Mouse (Mus musculus) midbrain, embryonic 14.5 days (tissue): ENCODE measurements at regions not wholly inside any gene's neighbourhood (a gene's known extent, or its start where the extent isn't known, plus 50 kb on each side); places are given as distances from the start of the nearest gene placed in this dataset.

Experiments
- ATAC-seq: fragments of 200-750 bp; cut with Nextera tagmentation; 2 replicates; pipeline ENCODE4 v1.8.0; 2017; ENCODE audit warnings: moderate number of reproducible peaks, moderate library complexity; ENCODE audit not compliant: low FRiP score, low TSS enrichment
- DNase-seq: peaks from one replicate; pipeline ENCODE4 v3.0.0-alpha.2; 2015
- H3K27ac ChIP-seq: fragments of 300-500 bp; sonication (generic); replicated peaks from 2 replicates; pipeline ENCODE4 v1.5.1; 2014; ENCODE audit warnings: mild to moderate bottlenecking, low read depth, low read length, moderate library complexity
- H3K27me3 ChIP-seq: fragments of 300-500 bp; sonication (generic); 2 replicates; pipeline ENCODE4 v1.6.1; 2014; ENCODE audit warnings: low read length, control low read depth, mixed read lengths; ENCODE audit not compliant: control insufficient read depth, insufficient read depth
- H3K36me3 ChIP-seq: fragments of 300-500 bp; sonication (generic); 2 replicates; pipeline ENCODE4 v1.6.1; 2014; ENCODE audit warnings: low read length, control low read depth; ENCODE audit not compliant: control insufficient read depth, insufficient read depth
- H3K4me1 ChIP-seq: fragments of 300-500 bp; sonication (generic); 2 replicates; pipeline ENCODE4 v1.6.1; 2014; ENCODE audit warnings: mild to moderate bottlenecking, antibody characterized with exemption, low read length, control low read depth; ENCODE audit not compliant: control insufficient read depth, insufficient read depth
- H3K4me2 ChIP-seq: fragments of 300-500 bp; sonication (generic); 2 replicates; pipeline ENCODE4 v1.6.1; 2014; ENCODE audit warnings: mild to moderate bottlenecking, low read length, moderate library complexity
- H3K4me3 ChIP-seq: fragments of 300-500 bp; sonication (generic); replicated peaks from 2 replicates; pipeline ENCODE4 v1.5.1; 2014; ENCODE audit warnings: low read depth, low read length
- H3K9ac ChIP-seq: fragments of 300-500 bp; sonication (generic); replicated peaks from 2 replicates; pipeline ENCODE4 v1.6.1; 2014; ENCODE audit warnings: mild to moderate bottlenecking, low read length, moderate library complexity
- H3K9me3 ChIP-seq: fragments of 300-500 bp; sonication (generic); 2 replicates; pipeline ENCODE4 v1.6.1; 2016; ENCODE audit warnings: low read length, control low read depth, mixed read lengths; ENCODE audit not compliant: control insufficient read depth
- WGBS: fragments of 180-500 bp; shearing (Covaris S2); extraction: QIAGEN DNeasy Blood & Tissue Kit; methylation state at CpG from one replicate; pipeline ENCODE4 v1.1.7; 2014; 5-methylcytosine and 5-hydroxymethylcytosine counted together

- ATAC-seq (no peak), DNase-seq (no peak)
- H3K4me2 ChIP-seq = no peak overlapping the region
- no peaks in the 10 kb centered on the region for H3K36me3 ChIP-seq
- no peaks in the 10 kb centered on the region for H3K27me3 ChIP-seq
- no peaks in the 10 kb centered on the region for H3K9me3 ChIP-seq
- WGBS = 66% methylated on average over 5 of the region's 5 CpGs
- H3K4me1 ChIP-seq = 0 out of 2 replicates have a peak, but pooled peaks cover 11% of the 10 kb centered on the region
- H3K27ac ChIP-seq = no peak overlapping the region
- H3K9ac ChIP-seq = no peak overlapping the region
- H3K4me3 ChIP-seq = no peak overlapping the region
Measured at GRCm38 (mm10) chr4:99348674-99349073, 53.0 kb downstream of the Gm12689 start.

GRCm38 (mm10) chr4:99353122-99353774, 57.5 kb downstream of the Gm12689 start:
- ATAC-seq (no peak), DNase-seq (peak; percentile 21)
- no peaks in the 10 kb centered on the region for H3K36me3 ChIP-seq
- H3K4me3 ChIP-seq = no peak overlapping the region
- H3K27ac ChIP-seq = no peak overlapping the region
- no peak overlapping the region for H3K4me2 ChIP-seq
- H3K9me3 ChIP-seq = no peaks in the 10 kb centered on the region
- WGBS = 15% methylated on average over 8 of the region's 8 CpGs
- 0 out of 2 replicates have a peak, but pooled peaks cover 4% of the 10 kb centered on the region for H3K27me3 ChIP-seq
- H3K4me1 ChIP-seq = peaks cover 19% of the 10 kb centered on the region; the same call in 1 of the 2 replicates
- no peak overlapping the region for H3K9ac ChIP-seq

- peak overlapping the region; percentile 32 for H3K4me2 ChIP-seq
- no peak overlapping the region; the same call in 1 of the 2 replicates for H3K9ac ChIP-seq
- H3K4me3 ChIP-seq = no peak overlapping the region
- no peaks in the 10 kb centered on the region for H3K9me3 ChIP-seq
- H3K27ac ChIP-seq = no peak overlapping the region
- H3K4me1 ChIP-seq = peaks cover 19% of the 10 kb centered on the region; the same call in 1 of the 2 replicates
- H3K27me3 ChIP-seq = 0 out of 2 replicates have a peak, but pooled peaks cover 4% of the 10 kb centered on the region
- WGBS = 43% methylated on average over 17 of the region's 17 CpGs
- ATAC-seq = no peak
- no peaks in the 10 kb centered on the region for H3K36me3 ChIP-seq
- DNase-seq = peak; percentile 60
Measured at GRCm38 (mm10) chr4:99354241-99354640, 58.5 kb downstream of the Gm12689 start.

DNA sequence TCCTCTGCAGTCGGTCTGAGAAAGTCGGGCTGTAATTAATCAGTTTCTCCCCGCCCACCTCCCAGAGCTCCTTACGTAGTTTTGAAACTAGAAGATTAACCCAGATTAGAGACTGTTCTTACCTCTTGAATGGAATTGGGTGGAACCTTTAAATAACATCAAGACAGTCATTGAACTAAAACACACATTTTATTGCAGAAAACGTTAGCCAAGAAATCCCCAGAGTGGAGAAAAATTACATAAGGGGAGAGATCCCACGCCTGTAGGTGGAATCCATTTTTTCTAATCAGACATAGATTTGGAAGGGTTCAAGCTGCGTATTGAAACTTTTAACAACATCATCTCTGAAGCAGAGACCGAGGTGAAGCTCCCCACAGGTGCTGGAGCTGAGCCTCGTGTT, 59.1 kb downstream of the Gm12689 start:
- no peak for ATAC-seq

DNA sequence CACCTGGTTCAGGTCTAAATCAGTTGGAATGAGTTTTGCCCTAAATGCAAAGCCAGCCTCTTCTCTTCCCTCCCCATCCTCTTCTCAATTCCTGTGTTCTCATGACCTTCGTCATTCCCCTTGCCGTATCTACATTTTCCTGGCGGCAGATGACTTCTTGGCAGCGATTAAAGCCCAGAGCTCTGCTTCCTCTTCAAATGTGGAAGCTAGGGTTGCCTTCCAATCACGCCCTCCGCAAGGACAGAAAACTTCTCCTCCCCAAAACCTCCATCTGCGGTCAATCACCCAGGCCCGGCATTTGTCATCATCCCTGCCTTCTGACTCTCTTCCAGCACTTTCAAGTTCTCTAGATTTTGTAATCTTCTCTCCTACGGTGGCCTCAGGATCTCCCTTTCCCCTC, 72.3 kb downstream of the Gm12689 start:
- Histone ChIP-seq H3K27me3 (no peaks in the 10 kb centered on the region; the same call in 1 of the 2 replicates), H3K9me3 (no peaks in the 10 kb centered on the region), H3K27ac (no peak overlapping the region), H3K9ac (no peak overlapping the region), H3K4me3 (no peak overlapping the region), H3K4me1 (no peaks in the 10 kb centered on the region), H3K36me3 (no peaks in the 10 kb centered on the region), H3K4me2 (no peak overlapping the region)
- ATAC-seq = no peak
- DNase-seq = no peak
- 95% methylated on average over 9 of the region's 9 CpGs for WGBS

More for the DNA sequence above, 59.1 kb downstream of the Gm12689 start:
- H3K27ac ChIP-seq = no peak overlapping the region
- no peak for DNase-seq
- no peak overlapping the region for H3K4me3 ChIP-seq
- 0 out of 2 replicates have a peak, but pooled peaks cover 4% of the 10 kb centered on the region for H3K27me3 ChIP-seq
- 25% methylated on average over 9 of the region's 9 CpGs for WGBS
- H3K9ac ChIP-seq = no peak overlapping the region; the same call in 1 of the 2 replicates
- no peaks in the 10 kb centered on the region for H3K36me3 ChIP-seq
- H3K4me2 ChIP-seq = peak overlapping the region; percentile 32
- no peaks in the 10 kb centered on the region for H3K9me3 ChIP-seq
- H3K4me1 ChIP-seq = peaks cover 19% of the 10 kb centered on the region; the same call in 1 of the 2 replicates

DNA sequence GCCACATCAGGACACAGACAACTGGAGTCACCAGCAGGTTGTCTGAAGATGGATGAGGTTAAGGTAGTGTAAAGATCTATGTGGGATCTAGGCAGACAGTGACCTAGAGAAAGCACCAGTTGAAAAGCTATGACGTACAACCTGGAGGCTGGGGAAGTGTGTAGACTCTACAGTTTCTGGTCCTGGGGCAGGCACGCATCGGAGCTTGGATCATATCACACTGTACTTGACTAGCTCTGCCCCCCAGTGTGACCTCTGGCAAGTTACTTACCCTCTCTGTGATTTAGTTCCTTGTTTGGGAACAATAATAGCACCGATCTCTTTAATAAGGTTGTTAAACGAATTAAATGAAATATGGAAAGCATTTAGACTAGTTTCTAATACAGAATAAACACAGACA, 75.5 kb downstream of the Gm12689 start:
- DNase-seq (no peak), ATAC-seq (no peak)
- no peaks in the 10 kb centered on the region for H3K9me3 ChIP-seq
- H3K27ac ChIP-seq = no peak overlapping the region
- no peak overlapping the region for H3K9ac ChIP-seq
- H3K4me3 ChIP-seq = no peak overlapping the region
- H3K27me3 ChIP-seq = no peaks in the 10 kb centered on the region; the same call in 1 of the 2 replicates
- 88% methylated on average over 5 of the region's 5 CpGs for WGBS
- H3K36me3 ChIP-seq = no peaks in the 10 kb centered on the region
- peaks cover 11% of the 10 kb centered on the region for H3K4me1 ChIP-seq
- H3K4me2 ChIP-seq = no peak overlapping the region

DNA sequence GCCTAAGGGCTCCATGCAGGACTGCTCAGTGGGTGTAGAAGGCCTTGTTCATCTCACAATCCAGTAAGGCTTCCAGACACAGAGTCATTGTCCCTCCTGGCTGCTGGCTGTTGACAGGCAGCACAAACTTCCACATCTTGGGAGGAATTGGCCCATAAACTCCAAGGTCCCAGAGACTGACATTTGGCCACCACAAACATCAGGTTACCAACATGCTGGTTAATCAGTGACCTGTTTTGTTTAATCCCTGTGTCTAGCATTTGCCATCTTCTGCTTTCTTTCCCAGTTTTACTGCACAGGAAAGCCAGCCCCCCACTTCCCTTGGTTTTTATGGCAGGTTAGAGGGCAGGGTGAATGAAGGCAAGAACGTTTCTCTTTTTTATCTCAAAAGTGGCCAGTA, 80.5 kb downstream of the Gm12689 start:
- no peak overlapping the region for H3K4me2 ChIP-seq
- peaks cover 8% of the 10 kb centered on the region; the same call in 1 of the 2 replicates for H3K27me3 ChIP-seq
- 23% methylated on average over 1 of the region's 1 CpGs for WGBS
- no peak overlapping the region for H3K27ac ChIP-seq
- no peak overlapping the region for H3K4me3 ChIP-seq
- no peak overlapping the region for H3K9ac ChIP-seq
- no peaks in the 10 kb centered on the region for H3K36me3 ChIP-seq
- no peak for ATAC-seq
- H3K9me3 ChIP-seq = no peaks in the 10 kb centered on the region
- DNase-seq = no peak
- peaks cover 19% of the 10 kb centered on the region for H3K4me1 ChIP-seq

DNA sequence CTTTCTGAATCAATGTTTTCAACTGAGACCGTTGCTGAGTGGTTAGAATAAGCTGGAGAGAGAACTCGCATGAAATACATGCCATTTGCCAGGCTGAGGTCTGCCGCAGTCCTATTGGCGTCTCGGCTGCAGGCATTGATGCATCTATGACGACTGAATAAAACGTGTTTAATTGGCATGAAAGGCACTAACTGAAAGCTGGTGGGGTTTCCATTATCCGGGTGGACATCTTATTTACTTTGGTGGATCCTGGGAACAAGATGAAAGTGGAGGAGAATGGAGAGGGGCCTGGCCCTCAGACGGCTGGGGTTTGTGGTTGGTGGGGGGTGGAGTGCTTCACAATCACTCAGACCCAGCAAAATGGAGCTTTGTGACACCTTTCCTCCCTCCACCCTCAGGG, 81.2 kb downstream of the Gm12689 start:
- no peaks in the 10 kb centered on the region for H3K9me3 ChIP-seq
- ATAC-seq = no peak; the same call in 1 of the 2 replicates
- peaks cover 13% of the 10 kb centered on the region for H3K27me3 ChIP-seq
- H3K4me3 ChIP-seq = no peak overlapping the region
- no peak overlapping the region; the same call in 1 of the 2 replicates for H3K4me2 ChIP-seq
- DNase-seq = peak; percentile 68
- no peak overlapping the region for H3K9ac ChIP-seq
- H3K27ac ChIP-seq = no peak overlapping the region
- WGBS = 8% methylated on average over 9 of the region's 9 CpGs
- peaks cover 19% of the 10 kb centered on the region for H3K4me1 ChIP-seq
- no peaks in the 10 kb centered on the region for H3K36me3 ChIP-seq

DNA sequence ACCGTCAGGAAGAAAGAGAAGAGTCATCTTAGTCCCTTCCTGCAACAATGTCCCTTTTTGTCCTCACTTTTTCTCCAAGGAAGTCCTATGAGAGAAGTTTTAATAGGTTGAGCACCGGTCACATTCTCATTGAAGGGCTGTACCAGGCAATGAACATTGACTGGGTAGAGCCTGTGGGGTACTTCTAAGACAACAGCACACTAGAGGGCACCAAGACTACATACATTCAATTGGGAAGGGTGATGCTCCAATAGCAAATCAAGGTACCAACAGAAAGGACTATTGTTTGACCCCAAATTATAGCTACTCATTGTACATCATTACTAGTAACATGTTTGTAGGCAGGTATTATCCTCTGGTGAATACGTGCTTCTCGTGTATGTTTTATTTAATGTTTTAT, 84.3 kb downstream of the Gm12689 start:
- Histone ChIP-seq H3K9ac (no peak overlapping the region), H3K4me3 (no peak overlapping the region), H3K27me3 (peaks cover 15% of the 10 kb centered on the region), H3K9me3 (no peaks in the 10 kb centered on the region), H3K27ac (no peak overlapping the region), H3K4me1 (peaks cover 8% of the 10 kb centered on the region; the same call in 1 of the 2 replicates), H3K4me2 (no peak overlapping the region), H3K36me3 (no peaks in the 10 kb centered on the region)
- no peak for ATAC-seq
- peak; percentile 19 for DNase-seq
- WGBS = 91% methylated on average over 4 of the region's 4 CpGs
